Mouse (Mus musculus) forebrain, embryonic 13.5 days (tissue): ENCODE results near the gene Usp2. TPM values are rescaled to one million over a fixed set of nuclear protein-coding genes. Genes with fewer than 3 reads are reported as not detected.

Experiments used
- ATAC-seq: fragments of 200-750 bp; cut with Nextera tagmentation; 2 replicates; pipeline ENCODE4 v1.8.0; 2017
- H3K27ac ChIP-seq: fragments of 300-500 bp; sonication (generic); 2 replicates; pipeline ENCODE4 v1.5.1; 2015; ENCODE audit warnings: inconsistent platforms, mild to moderate bottlenecking, moderate library complexity
- H3K27me3 ChIP-seq: fragments of 300-500 bp; sonication (generic); 2 replicates; pipeline ENCODE4 v1.6.1; 2015; ENCODE audit warnings: mild to moderate bottlenecking, inconsistent platforms
- H3K36me3 ChIP-seq: fragments of 300-500 bp; sonication (generic); 2 replicates; pipeline ENCODE4 v1.6.1; 2015; ENCODE audit warnings: mild to moderate bottlenecking, inconsistent platforms; ENCODE audit not compliant: poor library complexity, severe bottlenecking
- H3K4me1 ChIP-seq: fragments of 300-500 bp; sonication (generic); 2 replicates; pipeline ENCODE4 v1.6.1; 2015; ENCODE audit warnings: inconsistent platforms
- H3K4me2 ChIP-seq: fragments of 300-500 bp; sonication (generic); 2 replicates; pipeline ENCODE4 v1.6.1; 2015; ENCODE audit warnings: inconsistent platforms, mild to moderate bottlenecking, moderate library complexity
- H3K4me3 ChIP-seq: fragments of 300-500 bp; sonication (generic); 2 replicates; pipeline ENCODE4 v1.5.1; 2015; ENCODE audit warnings: mild to moderate bottlenecking, inconsistent platforms
- H3K9ac ChIP-seq: fragments of 300-500 bp; sonication (generic); 2 replicates; pipeline ENCODE4 v1.6.1; 2015; ENCODE audit warnings: mild to moderate bottlenecking, inconsistent platforms
- H3K9me3 ChIP-seq: fragments of 300-500 bp; sonication (generic); replicated peaks from 2 replicates; pipeline ENCODE4 v1.6.1; 2016; ENCODE audit warnings: inconsistent platforms
- WGBS: fragments of 180-500 bp; shearing (Covaris S2); methylation state at CpG from one replicate; pipeline ENCODE4 v1.1.7; 2015; 5-methylcytosine and 5-hydroxymethylcytosine counted together
- polyA plus RNA-seq: library from polyadenylated mRNA; unstranded; fragments of >200 nt; fragmentation: Nextera tagmentation; extraction: Ambion mirVana; gene quantifications from 2 replicates; pipeline ENCODE4 v1.2.1, GENCODE M21; 2015

Gene Usp2
- polyA plus RNA-seq, 1 experiment from 2014 or later, result 8.6 TPM

DNA sequence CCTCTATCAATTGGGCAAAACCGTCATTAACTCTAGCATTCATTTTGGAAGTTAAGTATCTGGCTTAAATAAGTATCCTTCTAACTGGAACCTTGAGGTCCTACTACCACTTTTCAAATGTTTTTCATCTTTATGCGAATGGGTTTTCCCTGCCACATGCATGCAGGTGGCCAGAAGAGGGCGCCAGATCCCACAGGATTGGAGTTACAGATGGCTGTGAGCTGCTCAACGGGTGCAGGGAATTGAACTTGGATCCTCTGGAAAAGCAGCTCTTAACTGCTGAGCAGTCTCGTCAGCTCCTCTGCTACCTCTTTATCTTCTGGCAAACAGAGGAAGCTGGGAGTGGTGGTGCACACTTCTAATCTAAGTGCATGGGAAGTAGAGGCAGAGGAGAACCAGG is 52.2 kb downstream of the Usp2 start:
- Histone ChIP-seq H3K9me3 (peaks cover 3% of the 10 kb centered on the region; the same call in 1 of the 2 replicates), H3K27ac (no peak overlapping the region), H3K4me3 (no peak overlapping the region), H3K4me2 (no peak overlapping the region), H3K27me3 (no peaks in the 10 kb centered on the region), H3K4me1 (peaks cover 2% of the 10 kb centered on the region; the same call in 1 of the 2 replicates), H3K9ac (no peak overlapping the region), H3K36me3 (no peaks in the 10 kb centered on the region)
- WGBS, result 47% methylated on average over 5 of the region's 5 CpGs
- ATAC-seq, result no peak

DNA sequence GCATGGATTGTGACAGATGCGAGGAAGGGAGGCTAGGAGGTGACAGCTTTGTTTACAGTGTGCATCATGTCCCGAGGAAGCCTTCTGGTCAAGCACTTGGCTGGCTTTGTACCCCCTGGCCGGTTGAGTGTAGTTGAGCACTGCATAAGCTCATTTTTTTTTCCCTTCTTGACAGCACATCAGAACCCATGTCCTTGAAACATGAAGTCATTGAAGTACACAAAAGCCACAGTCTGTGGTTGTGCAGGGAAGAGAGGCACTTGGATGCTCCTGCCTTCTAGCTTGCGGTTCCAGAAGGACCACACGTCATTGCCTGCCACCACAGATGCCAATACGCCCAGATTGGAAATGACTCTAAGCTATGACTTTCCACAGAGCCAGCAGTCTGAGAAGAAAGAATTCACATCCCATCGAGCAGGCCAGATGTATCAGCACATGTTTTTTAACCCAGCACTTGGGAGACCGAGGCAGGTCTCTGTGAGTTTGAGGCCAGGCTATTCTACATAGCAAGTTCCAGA is 53.2 kb downstream of the Usp2 start:
- 83% methylated on average over 8 of the region's 8 CpGs for WGBS
- Histone ChIP-seq H3K4me2 (no peak overlapping the region), H3K9me3 (peaks cover 3% of the 10 kb centered on the region; the same call in 1 of the 2 replicates), H3K27me3 (no peaks in the 10 kb centered on the region), H3K4me3 (no peak overlapping the region), H3K9ac (no peak overlapping the region), H3K36me3 (no peaks in the 10 kb centered on the region), H3K4me1 (0 out of 2 replicates have a peak, but pooled peaks cover 1% of the 10 kb centered on the region), H3K27ac (no peak overlapping the region)
- no peak for ATAC-seq

DNA sequence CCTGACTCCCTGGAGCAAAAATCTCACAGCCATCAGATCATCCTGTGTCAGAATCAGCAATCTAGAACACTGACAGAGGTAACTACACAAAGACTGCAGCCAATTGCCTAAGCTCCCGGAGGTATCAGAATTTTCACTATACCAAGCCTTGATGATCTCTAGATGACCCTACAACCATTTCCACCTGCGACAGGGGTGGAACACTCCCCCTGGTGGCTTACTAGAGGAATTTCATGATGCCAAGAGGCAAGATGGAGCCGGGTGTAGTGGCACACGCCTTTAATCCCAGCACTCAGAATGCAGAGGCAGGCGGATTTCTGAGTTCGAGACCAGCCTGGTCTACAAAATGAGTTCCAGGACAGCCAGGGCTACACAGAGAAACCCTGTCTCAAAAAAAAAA is 57.5 kb downstream of the Usp2 start:
- 70% methylated on average over 6 of the region's 6 CpGs for WGBS
- no peak overlapping the region for H3K9ac ChIP-seq
- H3K27ac ChIP-seq, result no peak overlapping the region
- no peak overlapping the region for H3K4me2 ChIP-seq
- no peak overlapping the region for H3K4me3 ChIP-seq
- H3K9me3 ChIP-seq, result no peaks in the 10 kb centered on the region
- peaks cover 6% of the 10 kb centered on the region; the same call in 1 of the 2 replicates for H3K27me3 ChIP-seq
- peaks cover 18% of the 10 kb centered on the region for H3K4me1 ChIP-seq
- no peaks in the 10 kb centered on the region for H3K36me3 ChIP-seq
- no peak for ATAC-seq

DNA sequence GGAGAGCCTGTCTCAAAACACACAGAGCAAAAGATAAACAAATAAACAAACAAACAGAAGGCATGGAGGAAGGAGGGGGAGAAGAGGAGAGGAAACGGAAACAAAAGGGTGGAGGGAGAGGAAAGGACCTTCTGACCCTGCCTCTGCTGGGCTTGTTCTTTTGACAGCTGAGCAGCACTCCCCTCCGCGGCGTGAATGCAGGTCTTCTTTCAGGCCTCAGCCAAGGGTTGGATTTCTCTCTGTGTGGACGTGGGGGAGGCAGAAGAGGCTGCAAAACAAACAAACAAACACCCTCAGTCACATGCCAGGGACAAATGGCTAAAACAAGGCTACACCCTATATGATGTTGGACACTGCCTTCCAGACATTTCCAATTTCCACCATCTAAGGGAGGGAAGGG is 58.2 kb downstream of the Usp2 start:
- Histone ChIP-seq H3K9ac (no peak overlapping the region), H3K27ac (no peak overlapping the region), H3K4me2 (no peak overlapping the region), H3K9me3 (no peaks in the 10 kb centered on the region), H3K36me3 (no peaks in the 10 kb centered on the region), H3K4me3 (no peak overlapping the region), H3K4me1 (peaks cover 23% of the 10 kb centered on the region), H3K27me3 (peaks cover 6% of the 10 kb centered on the region; the same call in 1 of the 2 replicates)
- ATAC-seq, result no peak
- 68% methylated on average over 5 of the region's 5 CpGs for WGBS

DNA sequence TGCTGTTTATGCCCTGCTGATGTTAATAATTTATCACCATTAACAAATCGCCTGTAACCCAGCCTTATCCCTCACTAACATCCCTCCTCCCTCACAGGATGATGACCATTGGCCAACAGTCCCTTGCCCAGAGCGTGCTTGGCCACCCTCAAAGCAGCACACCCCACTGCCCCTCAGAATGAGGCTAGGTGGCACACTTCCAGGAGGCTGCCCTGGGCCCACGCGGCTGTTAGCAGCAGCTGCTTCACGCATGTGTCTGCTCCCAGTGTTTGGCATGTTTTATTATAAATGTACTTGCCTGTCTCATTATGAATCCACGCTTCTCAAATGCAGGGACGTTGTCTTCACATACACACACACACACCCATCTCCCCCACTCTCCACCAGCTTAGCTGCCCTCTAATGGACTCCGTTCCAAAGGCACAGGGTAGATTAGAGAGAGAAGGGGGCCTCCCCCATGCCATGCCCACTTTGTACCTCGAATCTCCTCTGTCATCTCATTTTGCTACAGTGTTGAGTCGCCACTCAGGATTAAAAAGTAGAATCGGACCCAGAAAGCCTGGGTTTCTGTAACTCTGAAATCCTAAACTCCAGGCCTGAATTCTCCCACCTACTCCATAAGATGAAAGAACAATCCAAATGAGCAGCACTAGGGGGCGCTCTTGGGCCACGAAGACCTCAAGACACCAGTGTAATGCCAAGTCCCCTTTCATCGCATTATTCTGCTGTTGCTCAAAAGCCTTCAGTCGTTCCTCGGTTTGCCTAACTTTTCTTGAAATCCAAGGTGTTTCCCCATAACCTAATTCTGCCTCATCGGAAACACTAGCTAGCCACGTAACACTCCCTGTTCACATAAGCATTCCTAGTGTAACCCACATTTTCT is 59.0 kb downstream of the Usp2 start:
- Histone ChIP-seq H3K4me3 (no peak overlapping the region), H3K9ac (0 out of 2 replicates have a peak overlapping the region, but pooled peaks have one; percentile 2), H3K9me3 (no peaks in the 10 kb centered on the region), H3K4me1 (peaks cover 31% of the 10 kb centered on the region), H3K36me3 (no peaks in the 10 kb centered on the region), H3K4me2 (peak overlapping the region; percentile 34), H3K27me3 (peaks cover 6% of the 10 kb centered on the region; the same call in 1 of the 2 replicates), H3K27ac (no peak overlapping the region)
- WGBS, result 34% methylated on average over 18 of the region's 18 CpGs
- ATAC-seq, result peak; percentile 70

DNA sequence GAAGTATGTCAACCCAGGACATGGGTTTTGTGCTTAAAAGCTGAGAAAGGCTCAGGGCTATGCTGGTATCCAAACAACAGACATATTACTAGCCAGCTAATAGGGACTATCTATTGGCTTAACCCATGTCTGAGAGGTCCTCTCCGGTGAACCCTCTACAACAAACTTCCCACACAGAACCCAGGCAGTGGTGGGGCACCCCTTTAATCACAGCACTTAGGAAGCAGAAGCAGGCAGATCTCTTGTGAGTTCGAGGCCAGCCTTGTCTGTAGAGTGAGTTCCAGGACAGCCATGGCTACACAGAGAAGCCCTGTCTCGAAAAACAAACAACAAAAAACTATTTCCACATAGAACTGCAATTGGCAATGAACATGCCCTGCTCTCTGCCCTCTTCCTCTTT is 59.9 kb downstream of the Usp2 start:
- no peaks in the 10 kb centered on the region for H3K36me3 ChIP-seq
- whole genome bisulfite sequencing, result 89% methylated on average over 3 of the region's 3 CpGs
- H3K27me3 ChIP-seq, result peaks cover 15% of the 10 kb centered on the region; the same call in 1 of the 2 replicates
- no peak overlapping the region for H3K4me2 ChIP-seq
- no peak overlapping the region for H3K27ac ChIP-seq
- no peak overlapping the region for H3K4me3 ChIP-seq
- H3K9ac ChIP-seq, result no peak overlapping the region
- peaks cover 37% of the 10 kb centered on the region for H3K4me1 ChIP-seq
- no peaks in the 10 kb centered on the region for H3K9me3 ChIP-seq
- ATAC-seq, result no peak

DNA sequence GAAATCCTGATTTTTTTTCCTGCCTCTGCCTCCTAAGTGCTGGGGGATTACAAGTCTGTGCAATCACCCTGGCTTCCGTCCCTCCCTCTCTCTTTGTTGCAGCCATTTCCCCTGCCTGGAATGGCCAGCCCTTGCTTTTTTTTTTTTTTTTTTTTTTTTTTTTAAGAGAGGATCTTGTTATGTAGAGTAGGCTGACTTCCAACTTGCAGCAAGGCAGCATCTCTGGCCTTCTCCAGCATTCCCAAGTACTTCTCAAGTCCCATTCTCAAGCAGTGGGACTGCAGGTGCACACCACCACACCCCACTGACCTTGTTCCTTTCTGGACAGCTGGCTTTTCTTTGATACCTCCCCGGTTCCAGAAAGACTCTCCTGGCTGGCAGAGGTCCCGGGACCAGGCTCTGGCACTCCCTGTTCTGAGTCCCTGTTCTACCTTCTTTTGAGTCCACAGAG is 60.6 kb downstream of the Usp2 start:
- Histone ChIP-seq H3K4me1 (peaks cover 37% of the 10 kb centered on the region), H3K9me3 (no peaks in the 10 kb centered on the region), H3K27ac (no peak overlapping the region), H3K27me3 (peaks cover 18% of the 10 kb centered on the region; the same call in 1 of the 2 replicates), H3K4me2 (no peak overlapping the region), H3K4me3 (no peak overlapping the region), H3K36me3 (no peaks in the 10 kb centered on the region), H3K9ac (no peak overlapping the region)
- WGBS, result 53% methylated on average over 3 of the region's 3 CpGs
- ATAC-seq, result no peak

DNA sequence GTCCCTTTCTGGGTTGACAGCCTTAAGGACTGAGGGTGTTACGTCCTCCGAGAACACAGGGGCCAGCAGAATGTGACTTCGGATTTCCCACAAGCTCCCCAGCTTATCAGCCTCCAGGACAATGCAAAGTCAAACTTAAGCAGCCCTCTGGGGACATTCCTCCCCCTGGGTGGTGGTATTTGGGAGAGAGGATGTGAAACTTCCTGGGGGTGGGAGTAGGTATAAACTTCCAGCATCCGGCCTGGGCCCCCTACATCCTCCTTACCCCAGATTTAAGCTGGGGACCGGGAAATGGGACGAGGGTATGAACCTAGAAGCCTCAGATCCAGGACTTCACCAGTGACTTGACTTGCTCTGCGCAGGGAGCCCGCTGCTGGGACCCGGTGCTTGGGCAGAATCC is 62.8 kb downstream of the Usp2 start:
- peaks cover 53% of the 10 kb centered on the region for H3K4me1 ChIP-seq
- H3K4me3 ChIP-seq, result peak overlapping the region; percentile 41
- no peaks in the 10 kb centered on the region for H3K9me3 ChIP-seq
- peak overlapping the region; percentile 67 for H3K9ac ChIP-seq
- peak overlapping the region; percentile 14; the same call in 1 of the 2 replicates for H3K27ac ChIP-seq
- ATAC-seq, result no peak
- 12% methylated on average over 9 of the region's 9 CpGs for WGBS
- peak overlapping the region; percentile 70 for H3K4me2 ChIP-seq
- H3K27me3 ChIP-seq, result peaks cover 34% of the 10 kb centered on the region
- no peaks in the 10 kb centered on the region for H3K36me3 ChIP-seq

DNA sequence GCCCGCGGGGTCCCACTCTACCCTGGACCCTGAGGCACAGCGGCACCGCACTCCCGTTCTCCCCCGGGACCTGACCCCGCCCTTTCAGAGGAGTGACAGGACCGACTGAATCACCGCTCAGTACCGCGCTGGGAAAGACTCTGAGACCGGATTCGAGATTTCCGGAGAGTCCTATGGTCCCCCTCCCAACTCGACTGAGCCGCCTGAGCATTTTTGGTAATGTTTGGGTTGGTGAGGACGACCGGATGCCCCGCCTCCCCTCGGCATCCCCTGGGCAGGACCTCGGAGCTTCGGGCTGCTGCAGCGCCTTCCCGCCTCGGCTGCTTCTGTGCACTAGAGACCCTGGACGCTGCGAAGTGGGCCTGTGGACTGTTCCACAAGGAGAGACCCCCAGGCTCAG is 63.2 kb downstream of the Usp2 start:
- Histone ChIP-seq H3K36me3 (no peaks in the 10 kb centered on the region), H3K9ac (peak overlapping the region; percentile 67), H3K27me3 (peaks cover 38% of the 10 kb centered on the region), H3K4me2 (peak overlapping the region; percentile 70), H3K9me3 (no peaks in the 10 kb centered on the region), H3K4me1 (peaks cover 56% of the 10 kb centered on the region), H3K4me3 (peak overlapping the region; percentile 41), H3K27ac (peak overlapping the region; percentile 48)
- under 1% methylated on average over 27 of the region's 27 CpGs for WGBS
- ATAC-seq, result peak; percentile 31; the same call in 1 of the 2 replicates

DNA sequence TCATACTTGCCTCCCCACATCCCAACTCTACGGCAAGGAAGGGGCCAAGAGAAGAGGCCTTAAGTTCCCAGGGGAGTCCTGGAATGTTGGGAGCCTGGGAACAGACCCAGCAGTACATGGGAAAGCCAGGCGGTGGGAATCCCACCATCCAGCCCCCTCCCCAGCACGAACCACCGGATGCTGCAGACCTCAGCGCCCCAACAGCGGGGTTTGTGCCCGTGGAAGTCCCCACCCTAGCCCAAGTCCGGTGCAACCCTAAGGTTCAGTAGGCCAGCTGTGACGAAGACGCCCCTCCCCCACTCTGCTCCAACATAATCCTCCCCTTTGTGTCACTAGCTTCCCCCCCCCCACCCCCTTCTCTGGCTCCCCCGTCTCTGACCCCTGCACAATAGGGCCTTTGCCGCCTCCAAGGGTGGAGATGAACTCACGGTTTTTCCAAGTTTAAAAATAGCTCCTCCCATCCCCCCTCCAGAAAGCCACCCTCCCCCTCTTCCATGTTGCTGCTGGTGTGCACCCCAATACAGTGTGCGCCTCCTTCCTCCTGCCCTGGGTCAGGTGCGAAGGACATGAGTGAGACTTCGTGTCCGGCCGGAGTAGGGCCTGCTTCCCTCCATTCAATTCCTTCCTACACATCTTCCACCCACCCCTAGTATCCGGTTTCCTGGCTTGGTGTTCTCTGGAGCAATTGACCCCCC is 63.9 kb downstream of the Usp2 start:
- H3K4me3 ChIP-seq, result peak overlapping the region; percentile 41; the same call in 1 of the 2 replicates
- H3K9ac ChIP-seq, result peak overlapping the region; percentile 67
- peak; percentile 11; the same call in 1 of the 2 replicates for ATAC-seq
- WGBS, result 10% methylated on average over 18 of the region's 19 CpGs
- peaks cover 42% of the 10 kb centered on the region for H3K27me3 ChIP-seq
- peak overlapping the region; percentile 48 for H3K27ac ChIP-seq
- peaks cover 56% of the 10 kb centered on the region for H3K4me1 ChIP-seq
- H3K4me2 ChIP-seq, result peak overlapping the region; percentile 70
- H3K36me3 ChIP-seq, result no peaks in the 10 kb centered on the region
- H3K9me3 ChIP-seq, result no peaks in the 10 kb centered on the region

DNA sequence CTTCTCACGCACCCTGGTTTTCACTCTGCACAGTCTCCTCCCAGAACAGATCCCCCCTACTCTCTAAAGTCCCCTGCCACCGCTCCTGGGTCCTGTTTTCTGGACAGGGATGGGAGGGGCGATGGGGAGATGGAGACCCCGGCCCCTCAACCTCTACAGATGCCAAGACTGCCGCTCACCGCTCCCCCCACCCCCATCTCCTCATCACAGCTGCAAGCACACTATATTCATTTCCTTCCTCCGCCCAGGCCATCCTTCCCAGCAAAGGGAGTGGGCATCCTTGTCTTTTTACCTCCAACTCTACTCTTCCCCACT is 64.4 kb downstream of the Usp2 start:
- 0 out of 2 replicates have a peak overlapping the region, but pooled peaks have one; percentile 70 for H3K4me2 ChIP-seq
- WGBS, result 35% methylated on average over 7 of the region's 7 CpGs
- H3K9ac ChIP-seq, result no peak overlapping the region
- H3K4me3 ChIP-seq, result no peak overlapping the region
- peak overlapping the region; percentile 51; the same call in 1 of the 2 replicates for H3K27ac ChIP-seq
- peaks cover 57% of the 10 kb centered on the region for H3K4me1 ChIP-seq
- no peaks in the 10 kb centered on the region for H3K36me3 ChIP-seq
- H3K27me3 ChIP-seq, result peaks cover 47% of the 10 kb centered on the region
- no peaks in the 10 kb centered on the region for H3K9me3 ChIP-seq
- no peak for ATAC-seq

DNA sequence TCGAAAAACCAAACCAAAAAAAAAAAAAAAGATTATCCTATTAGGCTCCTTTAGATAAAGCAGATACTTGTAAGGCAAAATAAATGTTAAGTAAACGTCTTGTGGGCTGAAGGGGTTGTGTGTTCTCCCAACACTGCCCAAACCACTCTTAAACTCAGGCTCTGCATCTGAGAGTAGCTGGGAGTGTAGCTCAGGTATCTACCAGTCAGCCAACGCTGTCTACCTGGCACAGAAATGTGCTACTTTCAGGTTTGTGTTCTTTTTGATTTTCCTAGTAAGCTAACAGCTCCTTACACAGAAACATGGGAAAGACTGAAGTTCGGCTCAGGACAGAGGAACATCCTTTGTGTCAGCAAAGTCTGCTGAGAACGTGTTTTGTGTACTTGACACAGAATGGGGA is 65.4 kb downstream of the Usp2 start:
- Histone ChIP-seq H3K9me3 (no peaks in the 10 kb centered on the region), H3K9ac (no peak overlapping the region), H3K4me2 (no peak overlapping the region), H3K36me3 (0 out of 2 replicates have a peak, but pooled peaks cover 1% of the 10 kb centered on the region), H3K27ac (no peak overlapping the region), H3K4me3 (no peak overlapping the region), H3K27me3 (peaks cover 51% of the 10 kb centered on the region), H3K4me1 (peaks cover 56% of the 10 kb centered on the region)
- WGBS, result 63% methylated on average over 5 of the region's 5 CpGs
- ATAC-seq, result no peak
